Mouse (Mus musculus) CH12.LX (cell line): ENCODE measurements around the gene Serac1.

ENCODE experiments used
- CTCF ChIP-seq, 2 experiments: IDR thresholded peaks in 1 of 2; conservative IDR thresholded peaks in 1 of 2; 2 replicates each; pipeline ENCODE4 v1.5.1; 2011 to 2012; ENCODE audit warnings: low read depth in 2 of 2, low read length in 2 of 2, improper control_type of control experiment in 1 of 2, inconsistent platforms in 1 of 2, mild to moderate bottlenecking in 1 of 2, moderate library complexity in 1 of 2
- EP300 ChIP-seq: IDR thresholded peaks from 2 replicates; pipeline ENCODE4 v1.6.1; 2011; ENCODE audit warnings: low read length, improper control_type of control experiment
- ETS1 ChIP-seq: conservative IDR thresholded peaks from 2 replicates; pipeline ENCODE4 v1.6.1; 2012; ENCODE audit warnings: low read depth, mild to moderate bottlenecking, inconsistent platforms, low read length, improper control_type of control experiment, moderate library complexity
- HCFC1 ChIP-seq: IDR thresholded peaks from 2 replicates; pipeline ENCODE4 v1.6.1; 2012; ENCODE audit warnings: low read depth, mild to moderate bottlenecking, inconsistent platforms, low read length, improper control_type of control experiment
- KAT2A ChIP-seq: IDR thresholded peaks from 2 replicates; pipeline ENCODE4 v1.6.1; 2012; ENCODE audit warnings: low read length, improper control_type of control experiment, inconsistent platforms; ENCODE audit not compliant: insufficient replicate concordance
- MAX ChIP-seq: IDR thresholded peaks from 2 replicates; pipeline ENCODE4 v1.6.1; 2011; ENCODE audit warnings: low read length, improper control_type of control experiment
- MYC ChIP-seq: IDR thresholded peaks from 2 replicates; pipeline ENCODE4 v1.6.1; 2011; ENCODE audit warnings: low read depth, mild to moderate bottlenecking, improper control_type of control experiment, low read length
- POLR2AphosphoS2 ChIP-seq: IDR thresholded peaks from 2 replicates; pipeline ENCODE4 v1.6.1; 2011; ENCODE audit warnings: low read depth, low read length, improper control_type of control experiment
- RCOR1 ChIP-seq: conservative IDR thresholded peaks from 2 replicates; pipeline ENCODE4 v1.6.1; 2012; ENCODE audit warnings: low read depth, mild to moderate bottlenecking, inconsistent platforms, low read length, improper control_type of control experiment
- TCF12 ChIP-seq: IDR thresholded peaks from 2 replicates; pipeline ENCODE4 v1.6.1; 2014; ENCODE audit warnings: low read depth, mild to moderate bottlenecking, inconsistent platforms, low read length, improper control_type of control experiment
- ZKSCAN1 ChIP-seq: IDR thresholded peaks from 2 replicates; pipeline ENCODE4 v1.6.1; 2012; ENCODE audit warnings: low read depth, inconsistent platforms, low read length, improper control_type of control experiment, borderline replicate concordance

GRCm38 (mm10) chr17:6097884-6098283, 18.3 kb upstream of the Serac1 start:
- no peak for TF ChIP-seq MAX
- peak; percentile 68 to 84 for TF ChIP-seq CTCF (conservative IDR thresholded peaks at IDR 0.05 in 1 of 2, IDR thresholded peaks at IDR 0.05 in 1 of 2; ENCODE audit: low read depth in 2 of 2, low read length in 2 of 2)
- TF ChIP-seq POLR2AphosphoS2, result no peak
- no peak for TF ChIP-seq ZKSCAN1
- no peak for TF ChIP-seq TCF12
- TF ChIP-seq ETS1, result no peak
- no peak for TF ChIP-seq MYC
- TF ChIP-seq KAT2A, result no peak
- TF ChIP-seq RCOR1, result no peak
- TF ChIP-seq HCFC1, result no peak
- no peak for TF ChIP-seq EP300
